Mouse (Mus musculus) heart, postnatal 0 days (tissue): ENCODE results near the gene Cant1.

Experiments
- CTCF ChIP-seq: IDR thresholded peaks from 2 replicates; pipeline ENCODE4 v1.5.1; 2016; ENCODE audit warnings: antibody characterized with exemption, control low read depth, low read depth
- EP300 ChIP-seq: IDR thresholded peaks from 2 replicates; pipeline ENCODE4 v1.6.1; 2016; ENCODE audit warnings: antibody characterized with exemption, low read depth

- TF ChIP-seq CTCF (no peak), EP300 (no peak)
These were observed 52.3 kb downstream of the Cant1 start for GRCm38 (mm10) chr11:118366559-118366958.
